Mouse (Mus musculus) lung, adult 2 months (tissue): ENCODE data around the gene Tsen34.

ENCODE experiments used
- CTCF ChIP-seq: fragments of 200-500 bp; IDR thresholded peaks from 2 replicates; pipeline ENCODE4 v1.5.1; 2011; ENCODE audit warnings: mild to moderate bottlenecking, low read length, control low read depth; ENCODE audit not compliant: insufficient read depth
- POLR2A ChIP-seq: fragments of 200-500 bp; IDR thresholded peaks from 2 replicates; pipeline ENCODE4 v1.6.1; 2011; ENCODE audit warnings: low read depth, mild to moderate bottlenecking, control low read depth, low read length, borderline replicate concordance; ENCODE audit errors: extremely low read depth

GRCm38 (mm10) chr7:3684698-3685097 lies 8.0 kb upstream of the Tsen34 start:
- TF ChIP-seq CTCF (no peak), POLR2A (no peak)
